Mouse (Mus musculus) lung, adult 2 months (tissue): ENCODE data around the gene Hnrnph2. TPM values are rescaled to one million over a fixed set of nuclear protein-coding genes. Genes with fewer than 3 reads are reported as not detected.

Experiments
- DNase-seq: peaks from one replicate; pipeline ENCODE4 v3.0.0; 2022
- H3K4me1 ChIP-seq: fragments of 200-500 bp; 2 replicates; pipeline ENCODE4 v1.6.1; 2011; ENCODE audit warnings: low read length; ENCODE audit not compliant: control insufficient read depth, insufficient read depth
- H3K4me3 ChIP-seq: fragments of 200-500 bp; replicated peaks from 2 replicates; pipeline ENCODE3; 2011; ENCODE audit warnings: low read depth, mild to moderate bottlenecking, control low read depth, low read length; ENCODE audit errors: extremely low read depth
- CTCF ChIP-seq: fragments of 200-500 bp; IDR thresholded peaks from 2 replicates; pipeline ENCODE4 v1.5.1; 2011; ENCODE audit warnings: mild to moderate bottlenecking, low read length, control low read depth; ENCODE audit not compliant: insufficient read depth
- POLR2A ChIP-seq: fragments of 200-500 bp; IDR thresholded peaks from 2 replicates; pipeline ENCODE4 v1.6.1; 2011; ENCODE audit warnings: low read depth, mild to moderate bottlenecking, control low read depth, low read length, borderline replicate concordance; ENCODE audit errors: extremely low read depth
- WGBS: fragments of 180-500 bp; shearing (Covaris S2); methylation state at CpG from one replicate; pipeline ENCODE4 v1.1.7; 2018; 5-methylcytosine and 5-hydroxymethylcytosine counted together
- polyA plus RNA-seq: library from polyadenylated mRNA; depleted of rRNA; stranded (reverse); fragments of >200 nt; gene quantifications from 2 replicates; pipeline ENCODE4 v1.2.3, GENCODE M21; 2012

Gene Hnrnph2
- polyA plus RNA-seq, 1 experiment = 23.7 TPM

- DNase-seq = no peak
- TF ChIP-seq POLR2A = no peak
- TF ChIP-seq CTCF = no peak
- WGBS = 75% methylated on average over 11 of the region's 11 CpGs
- H3K4me1 ChIP-seq = no peaks in the 10 kb centered on the region
- peak within 1 kb of the TSS; percentile 41 for H3K4me3 ChIP-seq
Measured at GRCm38 (mm10) chrX:134582888-134583669, 17.9 kb upstream of the Hnrnph2 start, which contains the start of gene Btk. Btk (minus strand) TSS chrX:134583570.

GRCm38 (mm10) chrX:134585103-134586002 is 15.6 kb upstream of the Hnrnph2 start, which contains the start of gene Rpl36a:
Rpl36a (plus strand) TSS chrX:134585654.
- DNase-seq = peak; percentile 81
- no peaks in the 10 kb centered on the region for H3K4me1 ChIP-seq
- peak within 1 kb of the TSS; percentile 72 for H3K4me3 ChIP-seq
- TF ChIP-seq CTCF = peak; percentile 54
- peak; percentile 97 for TF ChIP-seq POLR2A
- 28% methylated on average over 45 of the region's 45 CpGs for WGBS

- H3K4me1 ChIP-seq = no peaks in the 10 kb centered on the region
- H3K4me3 ChIP-seq = peak overlapping the region; percentile 72
- TF ChIP-seq CTCF = no peak
- no peak for TF ChIP-seq POLR2A
- DNase-seq = no peak
- 49% methylated on average over 8 of the region's 8 CpGs for WGBS
Measured at GRCm38 (mm10) chrX:134586447-134586846, 14.5 kb upstream of the Hnrnph2 start.

GRCm38 (mm10) chrX:134588261-134588660 is 12.7 kb upstream of the Hnrnph2 start:
- no peak overlapping the region for H3K4me3 ChIP-seq

GRCm38 (mm10) chrX:134588997-134589396 is 12.0 kb upstream of the Hnrnph2 start:
- TF ChIP-seq POLR2A (no peak), CTCF (no peak)
- 85% methylated on average over 3 of the region's 3 CpGs for WGBS
- H3K4me3 ChIP-seq = no peak overlapping the region
- DNase-seq = no peak
- H3K4me1 ChIP-seq = no peaks in the 10 kb centered on the region

More at GRCm38 (mm10) chrX:134588261-134588660, 12.7 kb upstream of the Hnrnph2 start:
- WGBS = 71% methylated on average over 4 of the region's 4 CpGs
- H3K4me1 ChIP-seq = no peaks in the 10 kb centered on the region
- no peak for TF ChIP-seq POLR2A
- TF ChIP-seq CTCF = no peak
- no peak for DNase-seq

- 54% methylated on average over 5 of the region's 5 CpGs for WGBS
- DNase-seq = no peak
- TF ChIP-seq POLR2A (no peak), CTCF (no peak)
- H3K4me3 ChIP-seq = no peak overlapping the region
- H3K4me1 ChIP-seq = no peaks in the 10 kb centered on the region
Measured at GRCm38 (mm10) chrX:134589836-134590235, 11.1 kb upstream of the Hnrnph2 start.

GRCm38 (mm10) chrX:134599922-134600565 is 935 bp upstream of the Hnrnph2 start:
- H3K4me1 ChIP-seq = peaks cover 2% of the 10 kb centered on the region; the same call in 1 of the 2 replicates
- no peak overlapping the region for H3K4me3 ChIP-seq
- 33% methylated on average over 10 of the region's 10 CpGs for WGBS
- TF ChIP-seq CTCF = no peak
- no peak for TF ChIP-seq POLR2A
- DNase-seq = no peak

GRCm38 (mm10) chrX:134601380-134602120 is 571 bp downstream of the Hnrnph2 start:
- no peak for DNase-seq
- peak overlapping the region; percentile 89 for H3K4me3 ChIP-seq
- TF ChIP-seq POLR2A (no peak), CTCF (no peak)
- H3K4me1 ChIP-seq = peaks cover 2% of the 10 kb centered on the region; the same call in 1 of the 2 replicates
- 25% methylated on average over 43 of the region's 43 CpGs for WGBS
